In the genomic region with DNA sequence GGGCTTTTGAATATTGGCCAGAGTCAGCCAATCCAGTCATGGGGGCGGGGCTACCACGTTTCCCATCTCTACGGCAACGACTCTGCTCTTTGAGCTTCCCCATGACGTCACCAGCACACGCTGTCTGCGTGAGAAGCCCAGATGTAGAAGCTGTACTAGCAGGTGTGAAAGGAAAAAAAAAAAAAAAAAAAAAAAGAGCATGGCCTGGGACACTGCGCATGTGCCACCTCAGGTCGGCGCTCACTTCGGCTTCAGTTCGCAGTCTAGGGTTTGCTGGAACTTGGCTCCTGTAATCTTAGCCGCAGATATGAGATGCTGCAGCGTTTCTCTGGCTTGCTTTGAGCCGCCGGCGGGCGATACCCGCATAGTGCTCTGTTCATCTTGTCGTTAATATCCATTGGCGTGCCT, we compare ENCODE assay signal across 8 mouse cellular contexts.
DNase-seq lines count a peak whose midpoint lies in the region; ATAC-seq lines count a peak whose summit lies in the region.

No protein-coding gene starts in this region.

- H3K4me1 ChIP-seq in heart, embryonic 15.5 days (replicated peaks): peaks cover 26% of the 10 kb centered on the region

- H3K27me3 ChIP-seq in heart, embryonic 15.5 days: peaks cover 6% of the 10 kb centered on the region; the same call in 1 of the 2 replicates

- H3K27ac ChIP-seq in heart, embryonic 15.5 days: 0 out of 2 replicates have a peak overlapping the region, but pooled peaks have one; percentile 37

- no peak overlapping the region for H3K9ac ChIP-seq in heart, embryonic 15.5 days

- no peaks in the 10 kb centered on the region for H3K36me3 ChIP-seq in heart, embryonic 15.5 days

- peak; percentile 30 for DNase-seq in urinary bladder, postnatal 14 days (ENCODE audit: low spot score)
- DNase-seq in urinary bladder, adult 2 months (ENCODE audit: low spot score): no peak
- peak; percentile 76 to 79 for DNase-seq in cerebellum, postnatal 10 days
- peak; percentile 69 to 84 for DNase-seq in kidney, postnatal 25 days
- peak; percentile 92 for DNase-seq in mesoderm, embryonic 11.5 days (ENCODE audit: low read depth, low spot score)
- peak; percentile 49 to 52 for DNase-seq in spleen, adult 18-20 months
- no peak for DNase-seq in urinary bladder, adult 18-20 months (ENCODE audit: low spot score in 2 of 2)

- ATAC-seq in heart, embryonic 15.5 days (replicated peaks; ENCODE audit: insufficient number of reproducible peaks, insufficient read depth, low FRiP score, low read depth): peak; percentile 66

- H3K4me3 ChIP-seq in heart, embryonic 15.5 days: peak overlapping the region; percentile 36

- H3K4me2 ChIP-seq in heart, embryonic 15.5 days: peak overlapping the region; percentile 63

- no peaks in the 10 kb centered on the region for H3K9me3 ChIP-seq in heart, embryonic 15.5 days (replicated peaks)

- 3% methylated on average over 21 of the region's 21 CpGs for WGBS in heart, embryonic 15.5 days

Comparison
In these comparisons a context has a peak if more than half of its experiments do, and no peak if none do; other contexts are left out.
1. DNase-seq: peak in urinary bladder, postnatal 14 days (single experiment), cerebellum, postnatal 10 days (2 of 2), kidney, postnatal 25 days (2 of 2), mesoderm, embryonic 11.5 days (single experiment) and spleen, adult 18-20 months (2 of 2); none in urinary bladder, adult 2 months (single experiment) and urinary bladder, adult 18-20 months (0 of 2).